Comparison of ENCODE assay signal across 29 mouse cellular contexts in genomic region chr8:44704595-44705265, GRCm38 (mm10).
DNase-seq lines count a peak whose midpoint lies in the region; ATAC-seq and TF ChIP-seq lines count a peak whose summit lies in the region.
"Had no signal": no experiment of that assay in that cellular context is flagged by ENCODE, and none has a peak within 500 bp of the region (broad histone marks: within the 10 kb centered on the region; RNA-seq: fewer than 3 reads in every experiment).

No protein-coding gene starts in this region.

- no peak; the same call in 1 of the 2 replicates for ATAC-seq in lung, postnatal 0 days
- no peak for ATAC-seq in hindbrain, embryonic 11.5 days (ENCODE audit: low FRiP score)
- ATAC-seq: forebrain, embryonic 15.5 days had no signal

- no peak for TF ChIP-seq CTCF in liver, adult 2 months (IDR thresholded peaks at IDR 0.05; ENCODE audit: low read depth, low read length)
- TF ChIP-seq CTCF in lung, postnatal 0 days (IDR thresholded peaks at IDR 0.05) = no peak

- no peaks in the 10 kb centered on the region for H3K79me2 ChIP-seq in liver, adult 2 months (ENCODE audit: control insufficient read depth, insufficient read depth, low read length)

- WGBS in liver, adult 2 months = 13% methylated on average over 9 of the region's 9 CpGs
- 46% methylated on average over 9 of the region's 9 CpGs for WGBS in lung, postnatal 0 days
- WGBS in large intestine, adult 2 months = 17% methylated on average over 9 of the region's 9 CpGs
- WGBS in hindbrain, embryonic 11.5 days = 90% methylated on average over 9 of the region's 9 CpGs

- no peak for TF ChIP-seq EP300 in lung, postnatal 0 days (IDR thresholded peaks at IDR 0.05)

- no peaks in the 10 kb centered on the region for H3K9me3 ChIP-seq in lung, postnatal 0 days (ENCODE audit: low read length)
- no peaks in the 10 kb centered on the region for H3K9me3 ChIP-seq in hindbrain, embryonic 11.5 days (ENCODE audit: control insufficient read depth, low read length)
- H3K9me3 ChIP-seq: embryonic facial prominence, embryonic 10.5 days; embryonic facial prominence, embryonic 13.5 days; forebrain, embryonic 12.5 days; forebrain, embryonic 15.5 days; heart, embryonic 12.5 days; heart, embryonic 15.5 days; hindbrain, embryonic 10.5 days; hindbrain, embryonic 15.5 days had no signal

- no peak overlapping the region for H3K27ac ChIP-seq in liver, adult 2 months (replicated peaks; ENCODE audit: insufficient read depth, low read depth, low read length)
- no peak overlapping the region for H3K27ac ChIP-seq in lung, postnatal 0 days (ENCODE audit: low read length)
- no peak overlapping the region for H3K27ac ChIP-seq in hindbrain, embryonic 11.5 days (ENCODE audit: low read depth, low read length)
- H3K27ac ChIP-seq: embryonic facial prominence, embryonic 10.5 days; embryonic facial prominence, embryonic 13.5 days; forebrain, embryonic 12.5 days; forebrain, embryonic 15.5 days; heart, embryonic 15.5 days; hindbrain, embryonic 10.5 days; hindbrain, embryonic 15.5 days had no signal

- H3K36me3 ChIP-seq in liver, adult 2 months (ENCODE audit: control insufficient read depth, insufficient read depth, low read length) = no peaks in the 10 kb centered on the region
- no peaks in the 10 kb centered on the region for H3K36me3 ChIP-seq in lung, postnatal 0 days (ENCODE audit: insufficient read depth, low read length)
- no peaks in the 10 kb centered on the region for H3K36me3 ChIP-seq in hindbrain, embryonic 11.5 days (ENCODE audit: control insufficient read depth, insufficient read depth, low read length)
- H3K36me3 ChIP-seq: embryonic facial prominence, embryonic 10.5 days; embryonic facial prominence, embryonic 13.5 days; forebrain, embryonic 12.5 days; forebrain, embryonic 15.5 days; G1E; heart, embryonic 12.5 days; heart, embryonic 15.5 days; hindbrain, embryonic 10.5 days; hindbrain, embryonic 15.5 days had no signal

- DNase-seq in liver, adult 2 months (ENCODE audit: extremely low read depth, low read depth, low spot score) = peak; percentile 89
- no peak for DNase-seq in liver
- DNase-seq in lung, postnatal 0 days (ENCODE audit: low spot score) = peak; percentile 25
- DNase-seq in lung, postnatal 36 days = no peak
- peak; percentile 92 for DNase-seq in large intestine, adult 2 months (ENCODE audit: low read depth, low spot score)
- no peak for DNase-seq in hindbrain, embryonic 11.5 days (ENCODE audit: low spot score)
- no peak for DNase-seq in urinary bladder, postnatal 25 days (ENCODE audit: low spot score)
- DNase-seq: adrenal gland, adult 2 months; adrenal gland, postnatal 14 days; B cell, adult 2 months; cerebellum, adult 11 months; cerebellum, adult 2 months; cerebellum, adult 9-11 months; cerebellum, postnatal 25 days; gastrocnemius, postnatal 25 days; heart, adult 18-20 months; heart, postnatal 10 days; heart, postnatal 36 days had no signal

- no peak overlapping the region for H3K4me2 ChIP-seq in lung, postnatal 0 days (replicated peaks; ENCODE audit: low read depth, low read length)
- H3K4me2 ChIP-seq in hindbrain, embryonic 11.5 days (replicated peaks; ENCODE audit: low read depth, low read length) = no peak overlapping the region
- H3K4me2 ChIP-seq: embryonic facial prominence, embryonic 13.5 days; forebrain, embryonic 12.5 days; forebrain, embryonic 15.5 days; heart, embryonic 12.5 days; heart, embryonic 15.5 days; hindbrain, embryonic 15.5 days had no signal

- peaks cover 10% of the 10 kb centered on the region; the same call in 1 of the 2 replicates for H3K4me1 ChIP-seq in liver, adult 2 months (ENCODE audit: control insufficient read depth, insufficient read depth, low read length)
- peaks cover 5% of the 10 kb centered on the region; the same call in 1 of the 2 replicates for H3K4me1 ChIP-seq in lung, postnatal 0 days (ENCODE audit: insufficient read depth, low read depth, low read length)
- no peaks in the 10 kb centered on the region for H3K4me1 ChIP-seq in hindbrain, embryonic 11.5 days (replicated peaks; ENCODE audit: control insufficient read depth, insufficient read depth, low read length)
- H3K4me1 ChIP-seq: forebrain, embryonic 12.5 days; forebrain, embryonic 15.5 days; heart, embryonic 15.5 days; hindbrain, embryonic 10.5 days; hindbrain, embryonic 15.5 days had no signal

- no peak overlapping the region for H3K4me3 ChIP-seq in liver, adult 2 months (ENCODE audit: insufficient read depth, low read depth, low read length)
- H3K4me3 ChIP-seq in lung, postnatal 0 days (ENCODE audit: low read depth, low read length) = no peak overlapping the region
- no peak overlapping the region for H3K4me3 ChIP-seq in hindbrain, embryonic 11.5 days (ENCODE audit: low read depth, low read length)
- H3K4me3 ChIP-seq: embryonic facial prominence, embryonic 10.5 days; embryonic facial prominence, embryonic 13.5 days; erythroblast, embryonic 14.5 days; forebrain, embryonic 12.5 days; forebrain, embryonic 15.5 days; heart, embryonic 12.5 days; heart, embryonic 15.5 days; hindbrain, embryonic 10.5 days; hindbrain, embryonic 15.5 days had no signal

- H3K27me3 ChIP-seq in liver, adult 2 months (ENCODE audit: control insufficient read depth, insufficient read depth, low read length) = no peaks in the 10 kb centered on the region
- no peaks in the 10 kb centered on the region for H3K27me3 ChIP-seq in lung, postnatal 0 days (replicated peaks; ENCODE audit: insufficient read depth, low read length)
- H3K27me3 ChIP-seq in hindbrain, embryonic 11.5 days (ENCODE audit: control insufficient read depth, insufficient read depth, low read length) = no peaks in the 10 kb centered on the region
- H3K27me3 ChIP-seq: CH12.LX; embryonic facial prominence, embryonic 13.5 days; forebrain, embryonic 15.5 days; heart, embryonic 12.5 days; heart, embryonic 15.5 days; hindbrain, embryonic 15.5 days had no signal

- no peak overlapping the region for H3K9ac ChIP-seq in liver, adult 2 months (ENCODE audit: low read depth, low read length)
- H3K9ac ChIP-seq in lung, postnatal 0 days (replicated peaks; ENCODE audit: low read depth) = no peak overlapping the region
- H3K9ac ChIP-seq in hindbrain, embryonic 11.5 days (ENCODE audit: low read depth, low read length) = no peak overlapping the region
- H3K9ac ChIP-seq: embryonic facial prominence, embryonic 13.5 days; forebrain, embryonic 12.5 days; forebrain, embryonic 15.5 days; heart, embryonic 12.5 days; heart, embryonic 15.5 days; hindbrain, embryonic 15.5 days had no signal

- TF ChIP-seq POLR2A in liver, adult 2 months (IDR thresholded peaks at IDR 0.05; ENCODE audit: extremely low read depth, insufficient read depth, low read length) = no peak

Comparison
In these comparisons a context has a peak if more than half of its experiments do, and no peak if none do; other contexts are left out.
1. DNase-seq: peak in liver, adult 2 months (single experiment), lung, postnatal 0 days (single experiment) and large intestine, adult 2 months (single experiment); none in liver (single experiment), lung, postnatal 36 days (single experiment), hindbrain, embryonic 11.5 days (single experiment) and urinary bladder, postnatal 25 days (single experiment).